Mouse (Mus musculus) forebrain, embryonic 14.5 days (tissue): ENCODE data around the gene Fam110a. TPM values are rescaled to one million over a fixed set of nuclear protein-coding genes. Genes with fewer than 3 reads are reported as not detected.

ENCODE experiments used
- ATAC-seq: fragments of 200-750 bp; cut with Nextera tagmentation; 2 replicates; pipeline ENCODE4 v1.8.0; 2017; ENCODE audit warnings: mild to moderate bottlenecking, moderate library complexity
- DNase-seq: peaks from one replicate; pipeline ENCODE4 v3.0.0-alpha.2; 2015; ENCODE audit warnings: low spot score
- H3K27ac ChIP-seq: fragments of 300-500 bp; sonication (generic); 2 replicates; pipeline ENCODE4 v1.5.1; 2014; ENCODE audit warnings: low read depth, mild to moderate bottlenecking, control low read depth, low read length, moderate library complexity
- H3K27me3 ChIP-seq: fragments of 300-500 bp; sonication (generic); replicated peaks from 2 replicates; pipeline ENCODE4 v1.6.1; 2014; ENCODE audit warnings: low read length, control low read depth, mixed read lengths; ENCODE audit not compliant: control insufficient read depth, insufficient read depth
- H3K36me3 ChIP-seq: fragments of 300-500 bp; sonication (generic); 2 replicates; pipeline ENCODE4 v1.6.1; 2014; ENCODE audit warnings: low read length, control low read depth; ENCODE audit not compliant: control insufficient read depth, insufficient read depth
- H3K4me1 ChIP-seq: fragments of 300-500 bp; sonication (generic); 2 replicates; pipeline ENCODE4 v1.6.1; 2014; ENCODE audit warnings: antibody characterized with exemption, low read length, control low read depth; ENCODE audit not compliant: control insufficient read depth, insufficient read depth
- H3K4me2 ChIP-seq: fragments of 300-500 bp; sonication (generic); 2 replicates; pipeline ENCODE4 v1.6.1; 2014; ENCODE audit warnings: mild to moderate bottlenecking, control low read depth, low read length
- H3K4me3 ChIP-seq: fragments of 300-500 bp; sonication (generic); 2 replicates; pipeline ENCODE4 v1.5.1; 2014; ENCODE audit warnings: low read depth, low read length, control low read depth
- H3K9ac ChIP-seq: fragments of 300-500 bp; sonication (generic); 2 replicates; pipeline ENCODE4 v1.6.1; 2014; ENCODE audit warnings: mild to moderate bottlenecking, low read length, control low read depth, moderate library complexity
- H3K9me3 ChIP-seq: fragments of 300-500 bp; sonication (generic); replicated peaks from 2 replicates; pipeline ENCODE4 v1.6.1; 2016; ENCODE audit warnings: low read length, control low read depth, mixed read lengths; ENCODE audit not compliant: control insufficient read depth
- WGBS: fragments of 180-500 bp; shearing (Covaris S2); extraction: QIAGEN DNeasy Blood & Tissue Kit; methylation state at CpG from one replicate; pipeline ENCODE4 v1.1.7; 2014; 5-methylcytosine and 5-hydroxymethylcytosine counted together
- polyA plus RNA-seq: library from polyadenylated mRNA; unstranded; fragments of >200 nt; fragmentation: Nextera tagmentation; extraction: Ambion mirVana; gene quantifications from 2 replicates; pipeline ENCODE4 v1.2.1, GENCODE M21; 2014

The Fam110a gene
- polyA plus RNA-seq, 1 experiment from 2014 or later = 64.5 TPM

DNA sequence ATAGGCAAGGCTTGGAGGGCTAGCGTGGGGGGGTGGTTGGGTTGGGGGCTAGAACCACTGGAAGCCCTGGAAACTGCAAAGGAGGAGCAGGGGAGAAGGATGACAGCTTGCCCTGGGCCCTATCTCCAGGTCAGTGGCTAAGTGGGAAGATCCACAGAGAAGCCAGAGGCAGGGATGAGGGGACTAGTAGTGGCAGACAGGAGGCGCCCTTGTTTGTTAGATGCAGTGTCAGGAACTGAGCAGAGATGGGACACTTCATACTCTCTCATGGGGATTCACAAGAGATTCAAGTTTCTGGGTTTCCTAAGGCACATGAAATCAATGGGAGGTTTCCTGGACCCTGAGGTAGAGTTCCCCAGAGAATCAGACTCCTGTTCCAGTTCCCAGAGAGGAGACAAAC lies 38.8 kb downstream of the Fam110a start:
- Histone ChIP-seq H3K9ac (no peak overlapping the region), H3K4me2 (no peak overlapping the region), H3K9me3 (no peaks in the 10 kb centered on the region), H3K36me3 (no peaks in the 10 kb centered on the region), H3K27me3 (no peaks in the 10 kb centered on the region), H3K4me3 (no peak overlapping the region), H3K4me1 (no peaks in the 10 kb centered on the region), H3K27ac (no peak overlapping the region)
- 46% methylated on average over 2 of the region's 2 CpGs for WGBS
- no peak for DNase-seq
- 0 out of 2 replicates have a peak, but pooled peaks have one; percentile 44 for ATAC-seq

DNA sequence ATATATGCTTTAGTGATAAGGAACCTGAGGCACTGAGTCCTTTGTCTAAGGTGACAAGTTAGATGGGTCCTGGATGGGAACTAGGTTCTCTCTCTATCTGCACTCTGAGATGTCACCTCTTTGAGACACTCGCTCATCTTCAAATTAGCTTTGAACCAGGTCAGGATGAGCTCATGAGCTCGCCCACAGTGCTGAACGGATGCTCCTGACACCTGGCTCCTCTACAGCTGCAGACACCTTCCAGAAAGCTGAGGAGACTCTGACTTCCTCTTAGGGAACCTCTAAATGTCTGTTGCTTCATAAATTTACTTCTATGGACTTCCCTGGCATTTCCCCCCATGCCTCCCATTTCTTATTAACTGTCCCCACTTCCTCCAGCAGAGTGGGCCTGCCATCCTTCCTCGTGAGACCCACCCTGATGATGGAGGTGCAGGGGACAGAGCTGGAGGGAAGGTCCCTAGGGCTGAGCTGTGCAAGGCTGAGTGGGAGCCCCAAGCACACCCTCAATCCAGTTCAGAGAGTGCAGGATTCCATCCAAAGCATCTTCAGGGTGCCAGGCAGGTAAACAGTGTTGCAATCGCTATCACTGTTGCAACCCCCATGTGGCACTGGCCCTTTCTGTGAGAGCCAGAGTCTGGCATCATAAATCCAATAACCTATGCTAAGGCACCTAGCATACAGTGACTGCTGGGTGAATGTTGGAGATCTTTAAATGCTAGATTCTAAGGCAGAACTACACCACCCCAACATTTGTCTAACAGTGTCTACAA lies 40.2 kb downstream of the Fam110a start:
- no peaks in the 10 kb centered on the region for H3K9me3 ChIP-seq
- H3K36me3 ChIP-seq = no peaks in the 10 kb centered on the region
- H3K4me3 ChIP-seq = no peak overlapping the region
- WGBS = 89% methylated on average over 5 of the region's 5 CpGs
- H3K4me1 ChIP-seq = no peaks in the 10 kb centered on the region
- no peak overlapping the region for H3K27ac ChIP-seq
- H3K4me2 ChIP-seq = no peak overlapping the region
- no peaks in the 10 kb centered on the region for H3K27me3 ChIP-seq
- no peak for DNase-seq
- ATAC-seq = no peak
- H3K9ac ChIP-seq = no peak overlapping the region

DNA sequence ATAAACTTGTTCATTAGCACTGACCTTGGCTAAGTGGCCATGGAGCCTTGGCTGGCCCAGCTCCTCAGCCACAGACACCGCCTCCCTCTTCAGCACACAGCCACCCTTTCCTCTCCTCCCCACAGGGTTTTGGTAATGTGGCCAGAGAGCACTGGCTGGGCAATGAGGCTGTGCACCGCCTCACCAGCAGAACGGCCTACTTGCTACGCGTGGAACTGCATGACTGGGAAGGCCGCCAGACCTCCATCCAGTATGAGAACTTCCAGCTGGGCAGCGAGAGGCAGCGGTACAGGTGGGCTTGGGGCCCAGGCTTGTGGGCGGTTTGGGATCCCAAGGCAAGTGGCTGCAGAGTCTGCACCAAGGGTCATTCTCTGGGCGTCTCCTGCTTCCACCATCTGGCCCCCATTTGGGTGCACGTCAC lies 41.2 kb downstream of the Fam110a start:
- H3K9ac ChIP-seq = no peak overlapping the region
- DNase-seq (peak; percentile 22), ATAC-seq (no peak)
- no peaks in the 10 kb centered on the region for H3K4me1 ChIP-seq
- WGBS = 58% methylated on average over 11 of the region's 11 CpGs
- H3K27me3 ChIP-seq = no peaks in the 10 kb centered on the region
- no peak overlapping the region for H3K27ac ChIP-seq
- no peak overlapping the region for H3K4me2 ChIP-seq
- H3K36me3 ChIP-seq = no peaks in the 10 kb centered on the region
- H3K9me3 ChIP-seq = no peaks in the 10 kb centered on the region
- H3K4me3 ChIP-seq = no peak overlapping the region

DNA sequence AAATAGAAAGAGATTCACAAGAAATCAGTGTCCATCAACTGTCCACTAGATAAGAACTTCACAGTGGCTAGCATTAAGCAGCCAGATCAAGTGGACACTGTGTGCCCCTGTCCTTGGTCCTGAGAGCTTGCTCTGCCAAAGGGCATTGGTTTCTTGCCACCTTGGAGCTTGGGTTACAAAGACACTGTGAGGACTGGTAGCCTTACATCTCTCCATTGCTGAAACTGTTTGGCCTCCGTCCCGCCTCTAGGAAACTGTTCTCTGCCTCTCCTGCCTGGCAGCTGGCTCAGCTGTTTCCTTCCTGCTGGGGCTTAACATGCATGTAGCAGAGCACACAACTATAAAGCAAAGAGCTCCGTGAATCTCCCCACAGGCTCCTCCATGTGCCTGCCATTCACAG lies 42.1 kb downstream of the Fam110a start:
- Histone ChIP-seq H3K4me2 (no peak overlapping the region), H3K36me3 (no peaks in the 10 kb centered on the region), H3K27me3 (no peaks in the 10 kb centered on the region), H3K9ac (no peak overlapping the region), H3K4me1 (no peaks in the 10 kb centered on the region), H3K4me3 (no peak overlapping the region), H3K27ac (no peak overlapping the region), H3K9me3 (no peaks in the 10 kb centered on the region)
- ATAC-seq (no peak), DNase-seq (no peak)
- WGBS = 60% methylated on average over 3 of the region's 3 CpGs

DNA sequence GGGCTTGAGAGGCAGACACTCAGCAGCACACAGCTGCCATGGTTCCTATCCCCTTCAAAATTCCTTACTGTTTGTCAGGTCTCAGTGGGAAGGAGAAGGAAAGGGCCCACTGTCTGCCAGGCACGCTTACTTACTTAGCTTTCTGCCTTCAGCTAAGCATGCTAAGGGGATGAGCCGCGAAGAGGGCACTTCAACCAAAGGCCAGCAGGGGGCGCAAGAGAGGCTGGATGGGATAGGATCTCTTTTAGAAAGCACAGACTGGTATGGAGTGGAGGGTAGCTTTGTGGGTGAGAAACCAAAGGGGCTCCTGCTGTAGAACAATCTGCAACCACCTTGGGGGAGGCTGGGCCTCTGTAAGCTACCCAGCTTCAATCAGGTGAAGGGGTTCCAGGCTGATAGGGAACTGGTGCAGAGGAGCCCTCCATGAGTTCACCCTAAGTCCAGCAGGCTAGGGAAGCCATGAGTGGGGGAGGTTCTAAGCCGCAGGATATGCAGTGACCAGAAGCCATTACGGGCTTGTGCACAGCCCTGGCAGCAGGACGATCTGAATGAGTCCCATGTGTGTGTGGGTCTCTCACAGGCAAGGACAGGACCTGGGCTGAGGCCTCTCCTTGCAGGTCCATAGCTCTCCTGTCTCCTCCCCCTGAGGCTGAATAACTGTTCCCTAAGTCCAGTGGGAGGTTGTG lies 49.5 kb downstream of the Fam110a start:
- ATAC-seq (peak; percentile 55), DNase-seq (peak; percentile 79)
- no peak overlapping the region for H3K4me3 ChIP-seq
- H3K4me2 ChIP-seq = no peak overlapping the region
- no peaks in the 10 kb centered on the region for H3K4me1 ChIP-seq
- H3K36me3 ChIP-seq = no peaks in the 10 kb centered on the region
- 29% methylated on average over 7 of the region's 7 CpGs for WGBS
- no peak overlapping the region for H3K9ac ChIP-seq
- H3K27me3 ChIP-seq = no peaks in the 10 kb centered on the region
- no peak overlapping the region for H3K27ac ChIP-seq
- no peaks in the 10 kb centered on the region for H3K9me3 ChIP-seq

DNA sequence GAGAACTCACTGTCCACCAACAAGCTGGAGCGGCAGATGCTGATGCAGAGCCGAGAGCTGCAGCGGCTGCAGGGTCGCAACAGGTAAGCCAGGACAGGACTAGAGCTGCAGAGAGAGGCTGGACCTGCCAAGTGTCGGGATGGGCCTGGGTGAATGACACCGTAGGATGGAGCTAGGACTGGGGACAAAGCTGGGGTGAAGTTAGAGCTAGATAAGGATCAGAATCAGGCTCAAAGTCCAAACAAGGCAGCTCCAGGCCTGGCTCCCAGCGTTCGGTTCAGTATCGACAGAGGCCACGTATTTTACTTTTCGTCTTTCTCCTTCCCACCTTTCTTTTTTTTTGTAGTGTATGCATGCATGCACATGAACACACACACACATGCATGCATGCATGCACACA lies 52.9 kb downstream of the Fam110a start:
- Histone ChIP-seq H3K27me3 (no peaks in the 10 kb centered on the region), H3K36me3 (no peaks in the 10 kb centered on the region), H3K9me3 (no peaks in the 10 kb centered on the region), H3K4me2 (no peak overlapping the region), H3K9ac (no peak overlapping the region), H3K27ac (no peak overlapping the region), H3K4me1 (no peaks in the 10 kb centered on the region), H3K4me3 (no peak overlapping the region)
- DNase-seq (no peak), ATAC-seq (no peak)
- WGBS = 92% methylated on average over 11 of the region's 11 CpGs

DNA sequence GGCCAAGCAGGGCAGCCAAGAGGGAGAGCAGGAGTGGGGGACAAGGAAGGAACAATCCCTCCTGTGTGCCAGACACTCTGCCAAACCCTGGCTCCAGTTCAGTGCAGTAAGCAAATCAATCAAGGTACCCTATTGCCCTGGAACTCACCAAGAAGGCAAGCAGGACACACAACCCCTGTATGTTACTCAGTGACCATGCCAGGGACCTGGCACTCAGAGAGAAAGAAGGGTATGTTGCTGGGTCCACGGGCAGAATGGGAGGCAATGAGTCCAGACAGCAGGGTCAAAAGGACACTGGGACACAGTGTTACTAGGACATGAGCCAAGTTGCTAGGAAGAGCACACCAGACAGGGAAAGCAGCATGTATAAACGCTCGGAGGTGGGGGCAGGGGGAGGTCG lies 54.3 kb downstream of the Fam110a start:
- H3K27ac ChIP-seq = no peak overlapping the region
- WGBS = 76% methylated on average over 4 of the region's 4 CpGs

DNA sequence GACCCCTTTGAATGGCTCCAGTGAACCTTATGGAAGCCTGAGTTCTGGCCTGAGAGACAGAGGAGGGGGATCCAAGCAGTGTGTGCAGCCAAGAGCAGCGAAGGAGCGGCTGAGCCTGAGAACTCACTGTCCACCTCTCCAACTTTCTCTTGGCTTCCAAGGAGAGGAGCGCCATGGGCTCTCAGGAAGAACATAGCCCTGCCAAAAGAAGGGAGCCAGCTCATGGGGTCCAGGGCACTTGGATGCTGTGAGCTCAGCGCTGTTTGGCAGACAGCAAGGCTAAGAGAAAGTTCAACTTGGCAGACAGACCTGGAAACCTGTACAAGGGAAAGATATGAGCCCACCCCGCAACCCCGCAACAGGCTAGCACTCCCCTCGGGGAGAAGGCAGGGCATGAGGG lies 55.7 kb downstream of the Fam110a start:
- Histone ChIP-seq H3K9me3 (no peaks in the 10 kb centered on the region), H3K4me3 (no peak overlapping the region), H3K36me3 (no peaks in the 10 kb centered on the region), H3K9ac (no peak overlapping the region), H3K27ac (no peak overlapping the region), H3K27me3 (no peaks in the 10 kb centered on the region), H3K4me1 (no peaks in the 10 kb centered on the region), H3K4me2 (no peak overlapping the region)
- ATAC-seq (no peak), DNase-seq (no peak)
- WGBS = 84% methylated on average over 7 of the region's 7 CpGs

More for the DNA sequence above, 54.3 kb downstream of the Fam110a start:
- no peak overlapping the region for H3K4me2 ChIP-seq
- H3K4me1 ChIP-seq = no peaks in the 10 kb centered on the region
- H3K9me3 ChIP-seq = no peaks in the 10 kb centered on the region
- H3K9ac ChIP-seq = no peak overlapping the region
- H3K4me3 ChIP-seq = no peak overlapping the region
- H3K36me3 ChIP-seq = no peaks in the 10 kb centered on the region
- ATAC-seq = no peak
- no peak for DNase-seq
- H3K27me3 ChIP-seq = no peaks in the 10 kb centered on the region

DNA sequence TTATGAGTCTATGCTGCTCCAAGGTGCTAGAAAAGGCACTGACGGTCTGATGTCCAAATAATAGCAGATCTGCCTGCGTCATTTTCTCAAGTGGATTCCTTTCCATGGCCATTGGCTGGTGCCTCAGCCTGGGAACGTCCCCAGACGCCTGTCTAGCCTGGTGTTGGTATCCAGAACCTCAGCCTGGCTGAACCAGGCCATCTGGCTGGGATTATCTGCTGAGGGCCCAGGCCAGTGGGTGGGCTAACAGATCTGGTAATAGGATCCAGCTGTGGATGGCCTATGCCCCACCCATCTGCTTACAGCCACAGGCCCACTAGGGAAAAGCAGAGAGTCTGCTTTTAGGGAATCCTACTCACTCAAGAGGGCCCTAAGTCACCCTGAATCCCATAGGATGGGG lies 58.4 kb downstream of the Fam110a start:
- Histone ChIP-seq H3K27ac (no peak overlapping the region), H3K4me2 (no peak overlapping the region), H3K36me3 (no peaks in the 10 kb centered on the region), H3K4me1 (no peaks in the 10 kb centered on the region), H3K27me3 (no peaks in the 10 kb centered on the region), H3K9me3 (no peaks in the 10 kb centered on the region), H3K9ac (no peak overlapping the region), H3K4me3 (no peak overlapping the region)
- WGBS = 63% methylated on average over 4 of the region's 4 CpGs
- ATAC-seq (no peak), DNase-seq (no peak)
